Mouse (Mus musculus) kidney, adult 2 months (tissue): Measurements from ENCODE around the gene Dse. TPM values are rescaled to one million over a fixed set of nuclear protein-coding genes. Genes with fewer than 3 reads are reported as not detected.
A peak's percentile ranks its signal among the peaks of the same experiment; 100 is the strongest.

Source experiments
- DNase-seq: peaks from one replicate; pipeline ENCODE4 v3.0.0; 2021
- H3K27ac ChIP-seq: fragments of 200-500 bp; 2 replicates; pipeline ENCODE4 v1.5.1; 2012; ENCODE audit warnings: low read depth, low read length, control low read depth, inconsistent platforms; ENCODE audit not compliant: insufficient read depth
- H3K27me3 ChIP-seq: fragments of 200-500 bp; replicated peaks from 2 replicates; pipeline ENCODE4 v1.6.1; 2012; ENCODE audit warnings: mild to moderate bottlenecking, moderate library complexity, low read length, inconsistent platforms; ENCODE audit not compliant: control insufficient read depth, insufficient read depth
- H3K36me3 ChIP-seq: fragments of 200-500 bp; 2 replicates; pipeline ENCODE4 v1.6.1; 2012; ENCODE audit warnings: mild to moderate bottlenecking, moderate library complexity, low read length, inconsistent platforms; ENCODE audit not compliant: control insufficient read depth, insufficient read depth
- H3K4me1 ChIP-seq: fragments of 200-500 bp; 2 replicates; pipeline ENCODE4 v1.6.1; 2011; ENCODE audit warnings: low read length; ENCODE audit not compliant: control insufficient read depth, insufficient read depth
- H3K4me3 ChIP-seq: fragments of 200-500 bp; 2 replicates; pipeline ENCODE4 v1.5.1; 2011; ENCODE audit warnings: mild to moderate bottlenecking, low read depth, low read length, control low read depth; ENCODE audit not compliant: insufficient read depth
- CTCF ChIP-seq: fragments of 200-500 bp; conservative IDR thresholded peaks from 2 replicates; pipeline ENCODE4 v1.5.1; 2011; ENCODE audit warnings: low read depth, mild to moderate bottlenecking, control low read depth, low read length, moderate library complexity, mixed read lengths; ENCODE audit not compliant: insufficient read depth, insufficient read length
- POLR2A ChIP-seq: fragments of 200-500 bp; IDR thresholded peaks from one replicate; pipeline ENCODE4 v1.6.1; 2011; ENCODE audit warnings: low read depth, low read length, control low read depth
- WGBS: fragments of 180-500 bp; shearing (Covaris S2); methylation state at CpG from one replicate; pipeline ENCODE4 v1.1.7; 2018; 5-methylcytosine and 5-hydroxymethylcytosine counted together
- polyA plus RNA-seq: library from polyadenylated mRNA; depleted of rRNA; stranded (reverse); fragments of >200 nt; gene quantifications from 2 replicates; pipeline ENCODE4 v1.2.3, GENCODE M21; 2012

Gene Dse
- polyA plus RNA-seq, 1 experiment = 8.6 TPM

DNA sequence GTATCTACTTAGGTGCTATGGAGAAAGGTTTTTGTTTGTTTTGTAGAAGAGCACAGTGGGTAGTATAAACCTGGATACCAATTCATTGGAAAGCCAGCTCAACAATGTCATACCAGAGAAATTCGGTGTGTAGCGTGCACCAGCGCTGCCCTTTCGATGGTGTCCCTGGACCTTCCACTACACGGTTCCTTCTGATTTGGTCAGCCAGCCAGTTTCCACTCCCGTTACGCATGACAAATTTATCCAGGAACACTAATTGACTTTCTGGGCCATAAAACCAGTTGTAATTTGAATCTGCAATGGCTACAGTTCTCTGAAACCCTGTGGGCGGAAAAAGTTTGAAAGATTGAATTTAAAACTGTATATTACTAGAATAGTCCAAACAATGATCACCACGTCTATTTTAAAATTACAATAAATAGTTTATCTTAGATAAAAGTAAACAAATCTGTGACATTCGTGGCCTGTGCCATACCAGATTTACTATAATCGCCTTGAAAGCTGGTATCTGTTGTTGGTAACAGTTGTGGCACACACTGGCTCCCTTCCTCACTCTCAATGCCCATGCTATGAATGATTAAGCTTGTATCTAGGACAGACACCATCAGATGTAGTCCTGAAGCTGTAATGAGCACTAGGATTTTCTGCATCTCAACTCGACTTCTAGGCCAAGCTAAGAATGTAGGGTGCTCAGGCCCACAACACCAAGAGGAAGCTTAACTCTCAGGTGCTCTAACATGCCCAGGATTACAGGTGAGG, 51.5 kb downstream of the Dse start:
- Histone ChIP-seq H3K27ac (no peak overlapping the region), H3K4me1 (no peaks in the 10 kb centered on the region), H3K4me3 (no peak overlapping the region), H3K27me3 (no peaks in the 10 kb centered on the region), H3K36me3 (no peaks in the 10 kb centered on the region)
- peak; percentile 20 for DNase-seq
- WGBS = 45% methylated on average over 12 of the region's 12 CpGs
- no peak for TF ChIP-seq CTCF
- TF ChIP-seq POLR2A = no peak

DNA sequence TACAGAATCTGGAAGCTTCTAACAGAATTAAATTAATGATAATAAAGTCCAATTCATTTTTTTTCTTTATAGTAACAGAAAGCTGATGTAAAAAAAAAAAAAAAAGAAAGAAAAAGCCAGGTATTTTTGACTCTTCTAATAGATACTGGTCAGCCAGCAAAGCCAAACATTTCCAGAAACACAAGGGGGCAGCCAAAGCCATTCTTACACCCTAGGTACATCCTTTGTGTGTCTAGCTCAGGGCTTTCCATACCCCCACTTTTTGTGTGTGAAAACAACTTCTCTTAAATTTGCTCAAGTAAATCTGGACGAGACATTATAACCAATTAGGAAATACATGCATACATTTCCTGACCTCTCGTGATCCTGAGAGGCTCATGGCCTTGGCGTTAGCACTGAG, 55.7 kb downstream of the Dse start:
- H3K36me3 ChIP-seq = no peaks in the 10 kb centered on the region
- no peak overlapping the region for H3K27ac ChIP-seq
- H3K4me1 ChIP-seq = no peaks in the 10 kb centered on the region
- no peaks in the 10 kb centered on the region for H3K27me3 ChIP-seq
- 67% methylated on average over 3 of the region's 3 CpGs for WGBS
- DNase-seq = no peak
- TF ChIP-seq POLR2A (no peak), CTCF (0 out of 2 replicates have a peak, but pooled peaks have one; percentile 13)
- H3K4me3 ChIP-seq = no peak overlapping the region

DNA sequence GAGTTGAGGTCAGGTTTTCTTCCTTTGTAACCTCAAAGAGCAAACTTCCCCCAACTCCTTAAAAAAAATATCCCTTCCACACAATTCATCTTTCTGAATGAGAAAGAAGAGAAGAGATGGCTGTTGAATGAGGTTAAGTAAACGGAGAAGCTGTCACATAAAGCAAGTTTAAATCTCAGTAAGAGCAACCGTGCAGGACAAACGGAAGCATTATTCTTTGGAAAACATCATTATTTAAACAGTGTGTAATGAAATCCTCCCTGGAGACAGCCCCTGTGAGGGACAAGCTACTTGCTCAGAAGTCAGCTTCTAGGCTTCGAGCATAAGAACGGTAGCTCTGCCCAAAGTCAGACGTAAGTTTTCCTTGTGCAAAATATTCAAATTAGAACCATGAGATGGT, 57.1 kb downstream of the Dse start:
- Histone ChIP-seq H3K27ac (no peak overlapping the region), H3K4me1 (no peaks in the 10 kb centered on the region)
- no peak for TF ChIP-seq POLR2A
- TF ChIP-seq CTCF = no peak

DNA sequence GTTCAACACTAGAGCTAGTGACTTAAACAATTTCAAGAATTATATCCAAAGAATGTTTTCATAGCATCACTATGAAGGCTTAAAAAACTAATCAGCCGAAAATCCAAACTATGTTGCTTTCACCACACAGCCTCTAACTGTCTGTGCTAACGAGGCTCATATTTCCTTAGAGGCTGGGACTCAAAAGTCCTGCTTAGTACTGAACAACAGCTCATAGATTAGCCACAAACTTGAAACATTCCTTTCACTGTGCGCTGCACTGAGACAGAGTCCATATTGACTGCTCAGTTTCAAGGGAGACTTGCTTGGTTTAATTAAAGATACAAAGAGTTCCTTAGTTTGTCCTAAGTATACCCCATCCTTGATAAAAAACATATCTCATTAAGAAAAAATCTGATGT, 57.7 kb downstream of the Dse start:
- 43% methylated on average over 3 of the region's 3 CpGs for WGBS
- TF ChIP-seq CTCF = no peak
- TF ChIP-seq POLR2A = no peak

More for the DNA sequence above, 57.1 kb downstream of the Dse start:
- Histone ChIP-seq H3K4me3 (no peak overlapping the region), H3K27me3 (no peaks in the 10 kb centered on the region), H3K36me3 (no peaks in the 10 kb centered on the region)
- DNase-seq = no peak
- WGBS = 33% methylated on average over 6 of the region's 6 CpGs

DNA sequence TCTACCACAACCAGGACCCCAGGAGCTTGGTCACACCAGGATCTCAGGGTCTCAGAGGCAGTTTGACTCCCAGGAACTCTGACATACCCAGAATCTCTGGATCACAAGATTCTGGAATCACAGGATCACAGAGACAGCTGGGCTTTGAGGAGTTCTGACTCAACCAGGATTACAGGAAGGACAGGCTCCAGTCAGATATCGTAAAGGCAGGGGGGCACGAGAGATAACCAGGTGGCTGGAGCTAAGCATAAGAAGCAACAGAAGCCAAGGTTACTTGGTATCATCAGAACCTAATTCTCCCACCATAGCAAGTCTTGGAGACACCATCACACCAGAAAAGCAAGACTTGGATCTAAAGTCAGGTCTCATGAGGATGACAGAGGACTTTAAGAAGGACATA, 65.8 kb downstream of the Dse start:
- 64% methylated on average over 2 of the region's 2 CpGs for WGBS
- Histone ChIP-seq H3K27ac (no peak overlapping the region), H3K27me3 (no peaks in the 10 kb centered on the region), H3K4me1 (no peaks in the 10 kb centered on the region), H3K36me3 (no peaks in the 10 kb centered on the region), H3K4me3 (no peak overlapping the region)
- DNase-seq = no peak
- TF ChIP-seq CTCF = no peak
- no peak for TF ChIP-seq POLR2A

More for the DNA sequence above, 57.7 kb downstream of the Dse start:
- H3K27me3 ChIP-seq = no peaks in the 10 kb centered on the region
- H3K4me1 ChIP-seq = no peaks in the 10 kb centered on the region
- no peak overlapping the region for H3K27ac ChIP-seq
- no peak overlapping the region for H3K4me3 ChIP-seq
- no peak for DNase-seq
- H3K36me3 ChIP-seq = no peaks in the 10 kb centered on the region

DNA sequence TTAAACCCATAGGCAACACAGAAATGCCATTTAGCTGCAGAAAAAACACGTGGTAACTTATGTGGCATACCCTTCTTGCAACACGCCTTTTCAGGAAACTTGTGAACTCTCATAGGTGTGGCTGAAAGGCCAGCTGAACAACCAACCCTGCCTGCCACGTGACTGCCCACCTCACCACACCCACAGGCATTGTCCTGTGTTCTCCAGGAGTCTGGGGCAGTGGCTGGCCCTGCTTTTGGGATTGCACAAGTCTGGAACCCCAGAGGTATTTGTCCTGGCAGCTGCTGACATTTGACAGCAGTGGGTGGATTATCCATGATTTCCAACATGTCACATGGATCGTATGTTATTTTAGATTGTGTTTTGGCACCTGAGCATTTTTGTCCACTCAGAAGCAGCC, 67.7 kb downstream of the Dse start:
- no peak overlapping the region for H3K27ac ChIP-seq
- H3K27me3 ChIP-seq = no peaks in the 10 kb centered on the region
- no peak for TF ChIP-seq POLR2A
- no peak for TF ChIP-seq CTCF
- H3K36me3 ChIP-seq = no peaks in the 10 kb centered on the region
- WGBS = 75% methylated on average over 4 of the region's 4 CpGs
- no peak overlapping the region for H3K4me3 ChIP-seq
- H3K4me1 ChIP-seq = no peaks in the 10 kb centered on the region
- DNase-seq = no peak

DNA sequence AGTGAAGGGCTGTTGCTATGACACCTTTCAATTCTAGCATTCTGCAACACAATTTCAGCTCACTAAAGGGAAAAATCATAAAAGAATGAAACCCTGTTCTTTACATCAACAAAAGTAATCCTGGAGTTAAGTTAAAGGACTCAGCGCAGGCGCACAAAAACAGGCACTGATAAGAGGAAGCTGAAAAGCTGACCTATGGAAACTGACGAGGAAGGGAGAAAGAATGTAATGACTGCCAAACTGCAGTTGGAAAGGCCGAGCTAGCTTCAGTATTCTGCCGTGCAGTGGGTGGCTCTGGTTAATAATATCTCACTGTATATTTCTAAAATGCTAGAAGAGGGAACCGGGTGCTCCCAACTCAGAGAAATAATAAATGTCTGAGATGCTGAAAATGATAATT, 69.5 kb downstream of the Dse start:
- Histone ChIP-seq H3K27ac (no peak overlapping the region), H3K27me3 (no peaks in the 10 kb centered on the region), H3K4me1 (no peaks in the 10 kb centered on the region), H3K4me3 (no peak overlapping the region), H3K36me3 (no peaks in the 10 kb centered on the region)
- DNase-seq = no peak
- 71% methylated on average over 6 of the region's 6 CpGs for WGBS
- no peak for TF ChIP-seq POLR2A
- no peak for TF ChIP-seq CTCF
